Mouse (Mus musculus) erythroblast, adult 5-6 weeks (primary cell): Measurements from ENCODE around the gene Armc9. TPM values are rescaled to one million over a fixed set of nuclear protein-coding genes. Genes with fewer than 3 reads are reported as not detected.

Experiments used
- ATAC-seq: replicated peaks from 2 replicates; pipeline ENCODE4 v1.8.0; 2016; ENCODE audit warnings: moderate number of reproducible peaks, mild to moderate bottlenecking, moderate TSS enrichment, inconsistent platforms; ENCODE audit not compliant: poor library complexity, low FRiP score, severe bottlenecking
- total RNA-seq, 2 experiments: library from RNA; stranded (forward) in 1 of 2; stranded (reverse) in 1 of 2; fragments of 150-400 nt in 1 of 2; fragments of 200-764, 138-1000 nt in 1 of 2; gene quantifications; 2 replicates each; pipeline versions ENCODE4 v1.2.3 to v1.2.4; 2015 to 2017; ENCODE audit warnings: low replicate concordance in 2 of 2

The Armc9 gene
- total RNA-seq (2015; ENCODE audit: low replicate concordance) (2.5 and 7.7 TPM in 2 replicates), total RNA-seq (2017; ENCODE audit: low replicate concordance) (3.0 and 7.4 TPM in 2 replicates)

GRCm38 (mm10) chr1:86154133-86154823 is at the start of gene Armc9:
TSS of gene Armc9 (plus strand) at chr1:86154780.
- ATAC-seq = peak; percentile 98

DNA sequence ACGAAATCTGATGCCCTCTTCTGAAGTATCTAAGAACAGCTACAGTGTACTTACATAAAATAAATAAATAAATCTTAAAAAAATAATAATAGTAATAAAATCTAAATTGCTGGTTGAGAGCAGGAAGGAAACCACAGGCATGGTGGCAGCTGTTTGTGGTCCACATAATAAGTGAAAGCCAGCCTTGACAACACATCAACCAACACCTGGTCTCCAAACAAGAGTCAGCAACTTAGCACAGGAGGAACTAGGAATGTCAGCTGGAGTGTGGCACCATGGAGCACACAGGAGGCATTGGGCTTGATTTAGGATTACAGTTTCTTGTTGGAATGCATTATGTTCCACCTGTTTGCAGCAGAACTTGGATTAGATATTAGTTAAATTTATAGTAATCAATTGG is 49.5 kb upstream of the Armc9 start:
- ATAC-seq = no peak

GRCm38 (mm10) chr1:86111779-86112178 is 42.8 kb upstream of the Armc9 start, which contains the start of gene Htr2b:
TSS of gene Htr2b (minus strand) at chr1:86111970.
- ATAC-seq = no peak

DNA sequence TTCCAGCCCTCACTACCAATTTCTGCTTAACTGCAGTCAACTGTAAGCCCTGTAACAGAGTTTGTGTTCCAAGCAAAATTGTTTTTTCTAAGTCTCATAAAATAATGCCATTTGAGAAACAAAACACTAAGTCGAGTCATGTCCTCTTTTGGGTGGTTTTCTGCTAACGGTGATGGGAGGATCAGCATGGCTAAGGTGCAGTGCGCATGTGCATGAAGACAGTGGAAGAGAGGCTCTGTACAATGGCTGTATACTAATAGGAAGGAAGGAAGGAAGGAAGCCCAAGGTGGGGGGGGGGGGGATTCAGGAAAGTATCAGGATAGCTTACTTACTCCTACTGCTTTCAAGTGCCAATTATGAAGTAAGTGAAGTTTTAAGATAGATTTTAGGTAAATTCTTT is 40.4 kb upstream of the Armc9 start:
- no peak for ATAC-seq

DNA sequence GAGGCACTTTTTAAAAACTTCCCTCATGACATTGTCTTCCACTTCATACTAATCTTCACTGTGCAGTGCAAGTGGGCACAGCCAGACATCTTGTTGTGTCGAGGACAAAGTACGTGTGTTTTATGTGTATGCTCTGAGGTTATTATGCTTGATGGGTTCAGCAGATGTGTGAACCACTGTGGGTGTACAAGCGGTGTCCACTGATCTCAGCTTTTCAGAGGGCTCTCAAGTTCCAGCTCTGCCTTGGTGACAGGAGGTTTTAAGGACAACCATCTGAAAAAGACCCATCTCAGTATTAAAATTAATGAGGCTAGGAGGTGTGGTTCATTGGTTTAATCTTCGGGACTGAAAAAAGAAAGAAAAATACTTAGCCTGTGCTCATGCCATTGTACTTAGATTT is 35.0 kb upstream of the Armc9 start:
- ATAC-seq = no peak

- ATAC-seq = no peak
Observed at GRCm38 (mm10) chr1:86126036-86126435, 28.5 kb upstream of the Armc9 start.

GRCm38 (mm10) chr1:86133337-86133736 is 21.2 kb upstream of the Armc9 start, which contains the start of gene Gm21972:
TSS of gene Gm21972 (plus strand) at chr1:86133637.
- ATAC-seq = no peak

- no peak for ATAC-seq
Observed at GRCm38 (mm10) chr1:86135315-86135714, 19.3 kb upstream of the Armc9 start.

DNA sequence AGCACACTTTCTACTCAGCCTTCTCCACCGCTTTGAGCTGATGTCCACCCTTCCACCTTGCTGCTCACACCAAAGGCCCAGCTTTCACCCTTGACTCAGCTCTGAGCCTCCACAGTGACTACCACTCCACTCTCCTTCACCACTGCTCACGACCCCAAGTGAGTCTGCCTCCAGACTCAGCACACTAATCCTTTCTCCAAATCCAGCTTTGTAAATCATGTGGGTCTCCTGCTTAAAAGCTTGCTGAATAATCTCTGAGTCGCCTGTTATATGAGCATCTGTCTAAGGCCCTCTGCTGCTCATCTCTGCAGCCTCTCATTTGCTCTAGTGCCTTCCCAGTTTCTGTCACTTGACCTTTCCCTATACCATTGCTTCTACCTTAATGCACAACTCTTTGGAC is 13.5 kb upstream of the Armc9 start:
- no peak for ATAC-seq

DNA sequence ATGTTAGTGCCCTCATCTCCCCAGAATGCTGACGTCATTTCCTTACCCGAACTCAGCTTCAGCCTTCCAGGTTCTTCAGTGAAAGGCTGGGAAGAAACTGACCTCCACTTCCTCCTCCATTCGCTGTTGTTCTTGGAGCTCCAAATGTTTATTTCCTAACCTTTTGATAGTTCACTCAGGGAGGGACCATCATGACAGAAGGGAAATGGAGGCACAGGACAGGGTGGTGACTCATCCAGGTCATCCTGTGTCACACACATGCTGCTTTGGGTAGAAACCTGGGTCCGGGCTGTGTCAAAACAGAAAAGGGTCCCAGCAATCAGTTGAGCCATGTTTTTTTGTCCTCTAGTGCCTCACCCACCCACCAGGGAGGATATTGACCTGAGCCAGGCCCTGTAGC is 11.4 kb upstream of the Armc9 start:
- no peak for ATAC-seq

GRCm38 (mm10) chr1:86144001-86144944 is 10.3 kb upstream of the Armc9 start:
- ATAC-seq = no peak

DNA sequence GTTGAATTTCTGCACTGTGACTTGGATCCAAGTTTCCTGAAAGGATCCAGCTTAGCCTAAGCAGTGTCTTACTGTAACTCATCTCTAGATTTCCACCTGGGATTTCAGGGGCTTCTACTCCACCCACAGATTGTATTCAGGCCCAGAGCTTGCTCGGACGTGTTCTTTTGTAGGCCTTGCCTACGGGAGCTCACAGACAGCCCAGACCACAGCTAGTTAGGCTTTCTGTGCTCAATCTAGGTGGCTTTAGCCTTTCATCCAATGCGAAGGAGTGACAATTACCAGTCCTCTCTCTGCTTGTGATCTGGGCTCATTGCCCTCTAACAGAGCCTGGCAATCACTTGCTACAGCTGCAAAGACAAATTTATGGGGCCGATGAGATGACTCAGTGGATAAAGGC is 8.3 kb upstream of the Armc9 start:
- no peak for ATAC-seq

DNA sequence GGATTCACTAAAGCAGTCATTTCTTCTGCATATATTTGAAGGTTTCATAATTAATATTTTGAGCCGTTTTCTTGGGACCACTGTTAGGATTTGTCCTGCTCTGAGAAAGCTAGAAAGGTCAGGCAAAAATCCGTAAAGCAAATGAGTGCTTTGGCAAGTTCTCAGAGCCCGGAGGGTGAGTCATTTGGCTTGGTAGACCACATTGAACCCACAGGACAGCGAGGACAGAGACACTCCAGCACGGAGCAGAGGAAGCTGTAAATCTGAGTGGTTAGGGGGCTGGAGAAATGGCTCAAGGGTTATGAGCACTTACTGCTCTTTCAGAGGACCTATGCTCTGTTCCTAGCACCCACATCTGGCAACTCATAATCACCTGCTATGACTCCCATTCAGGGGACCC is 7.0 kb upstream of the Armc9 start:
- no peak for ATAC-seq

DNA sequence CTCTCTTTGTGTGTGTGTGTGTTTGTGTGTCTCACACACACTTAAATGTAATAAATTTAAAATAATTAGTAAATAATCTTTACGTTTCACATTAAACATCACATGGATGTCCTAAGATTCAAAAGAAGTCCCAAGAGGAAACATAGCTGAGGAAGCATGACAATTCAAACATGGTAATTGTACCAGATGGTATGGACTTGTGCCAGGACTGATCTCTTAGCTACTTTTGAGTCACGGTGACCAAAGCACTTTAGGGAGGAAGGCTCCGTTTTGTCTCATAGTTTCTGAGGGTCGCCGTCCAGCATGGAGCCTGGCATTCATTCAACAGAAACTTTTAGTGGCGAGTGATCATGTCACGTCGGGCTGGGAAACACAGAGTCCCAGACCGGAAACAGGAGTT is 6.4 kb upstream of the Armc9 start:
- no peak for ATAC-seq

DNA sequence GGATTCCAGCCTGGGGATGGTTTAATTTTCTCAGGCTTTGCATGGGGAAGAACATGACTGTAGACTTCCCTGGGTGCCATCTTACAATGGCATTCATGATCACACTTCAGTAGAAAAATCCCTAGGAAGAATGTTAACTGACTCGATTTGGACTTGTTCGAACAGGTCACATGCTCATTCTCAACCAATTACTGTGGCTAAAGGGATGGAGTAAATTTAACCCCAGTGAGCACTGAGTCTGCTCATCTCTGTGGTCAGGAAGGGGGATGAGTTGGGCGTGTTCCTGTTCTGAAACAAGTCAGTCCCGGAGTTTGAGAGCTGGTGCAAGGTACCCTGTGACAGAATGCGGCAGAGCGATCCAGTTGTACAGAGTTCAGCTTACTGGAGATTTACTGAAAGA is 3.7 kb upstream of the Armc9 start:
- no peak for ATAC-seq

- ATAC-seq = no peak
Observed at GRCm38 (mm10) chr1:86151376-86151775, 3.2 kb upstream of the Armc9 start.

- ATAC-seq = no peak
Observed at GRCm38 (mm10) chr1:86152618-86153017, 2.0 kb upstream of the Armc9 start.

DNA sequence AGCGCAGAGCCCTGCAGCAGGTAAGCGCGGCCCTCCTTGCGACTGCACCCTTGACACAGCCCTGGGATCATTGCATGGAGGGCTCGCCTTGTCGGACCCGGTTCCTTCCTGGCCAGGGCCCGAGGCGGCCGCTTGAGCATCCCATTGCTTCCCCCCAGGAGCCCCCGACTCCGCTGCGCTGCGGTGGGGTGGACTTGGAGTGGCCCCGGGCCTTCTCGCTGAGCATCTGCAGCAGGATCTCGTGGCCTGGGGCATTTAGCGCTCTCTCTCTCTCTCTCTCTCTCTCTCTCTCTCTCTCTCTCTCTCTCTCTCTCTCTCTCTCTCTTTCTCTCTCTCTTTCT is 214 bp downstream of the Armc9 start:
- ATAC-seq = no peak

DNA sequence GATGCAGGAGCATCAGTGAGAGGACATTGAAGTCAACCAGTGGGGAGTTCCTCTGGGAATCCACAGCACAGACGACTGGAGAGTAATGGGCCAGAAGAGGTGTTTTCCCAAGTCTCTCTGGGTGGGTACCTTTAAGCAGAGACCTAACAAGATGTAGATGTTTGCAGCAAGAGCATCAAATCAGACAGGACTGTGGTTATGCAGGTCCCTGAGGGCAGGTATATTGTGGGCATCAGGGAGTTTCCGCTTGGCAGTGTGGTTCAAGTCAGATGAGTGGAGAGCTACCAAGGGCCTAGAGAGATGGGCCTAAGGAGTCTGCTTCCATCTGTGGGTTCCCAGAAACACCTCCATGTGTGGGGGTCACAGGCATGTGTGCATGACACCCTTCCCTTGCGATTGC is 1.5 kb downstream of the Armc9 start:
- ATAC-seq = no peak

DNA sequence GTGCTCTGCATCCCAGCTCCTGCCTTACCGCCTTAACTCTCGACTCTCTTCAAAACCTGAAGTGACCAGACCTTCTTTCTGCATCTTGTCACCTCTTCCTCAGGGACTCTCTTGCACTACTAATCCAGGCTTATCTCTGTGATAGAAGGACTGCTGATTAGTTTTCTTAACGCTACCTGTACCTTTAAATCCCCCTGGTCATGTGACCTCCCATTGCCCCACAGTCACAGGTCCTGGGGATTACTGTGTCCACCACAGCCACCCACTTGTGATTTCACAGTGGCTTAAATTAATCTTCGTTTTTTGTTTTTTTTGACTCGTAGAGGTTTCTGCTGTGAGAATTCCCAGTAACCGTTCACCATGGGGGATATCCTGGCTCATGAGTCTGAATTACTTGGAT is 2.0 kb downstream of the Armc9 start:
- no peak for ATAC-seq

GRCm38 (mm10) chr1:86160059-86160458 is 5.5 kb downstream of the Armc9 start:
- 0 out of 2 replicates have a peak, but pooled peaks have one; percentile 26 for ATAC-seq
